Mouse (Mus musculus): ENCODE results near the gene Ncf2.

The Ncf2 gene

GRCm38 (mm10) chr1:152831003-152831402, 31.0 kb downstream of the Ncf2 start:
- DNase-seq (ENCODE audit: low read depth, low spot score): peak; percentile 42

GRCm38 (mm10) chr1:152831619-152832018, 31.6 kb downstream of the Ncf2 start:
- DNase-seq (ENCODE audit: low read depth, low spot score): no peak

- no peak for DNase-seq (ENCODE audit: low read depth, low spot score)
Measured at GRCm38 (mm10) chr1:152832316-152832715, 32.3 kb downstream of the Ncf2 start.

GRCm38 (mm10) chr1:152835061-152835460, 35.1 kb downstream of the Ncf2 start:
- no peak for DNase-seq (ENCODE audit: low read depth, low spot score)

- DNase-seq (ENCODE audit: low read depth, low spot score): no peak
Measured at GRCm38 (mm10) chr1:152838026-152838702, 38.2 kb downstream of the Ncf2 start.

GRCm38 (mm10) chr1:152838841-152839240, 38.8 kb downstream of the Ncf2 start:
- no peak for DNase-seq (ENCODE audit: low read depth, low spot score)

GRCm38 (mm10) chr1:152840343-152840742, 40.3 kb downstream of the Ncf2 start:
- no peak for DNase-seq (ENCODE audit: low read depth, low spot score)

GRCm38 (mm10) chr1:152841057-152841456, 41.1 kb downstream of the Ncf2 start:
- DNase-seq (ENCODE audit: low read depth, low spot score): no peak

- no peak for DNase-seq (ENCODE audit: low read depth, low spot score)
Measured at GRCm38 (mm10) chr1:152844634-152845033, 44.6 kb downstream of the Ncf2 start.

- DNase-seq (ENCODE audit: low read depth, low spot score): no peak
Measured at GRCm38 (mm10) chr1:152845211-152845730, 45.3 kb downstream of the Ncf2 start.

- no peak for DNase-seq (ENCODE audit: low read depth, low spot score)
Measured at GRCm38 (mm10) chr1:152846856-152847255, 46.9 kb downstream of the Ncf2 start.

GRCm38 (mm10) chr1:152869901-152870300, 69.9 kb downstream of the Ncf2 start:
- DNase-seq (ENCODE audit: low read depth, low spot score): no peak

GRCm38 (mm10) chr1:152871031-152871430, 71.0 kb downstream of the Ncf2 start:
- DNase-seq (ENCODE audit: low read depth, low spot score): no peak
